ENCODE assay signal across 11 mouse cellular contexts in genomic region chr3:96486828-96487559, GRCm38 (mm10). TPM values are rescaled to one million over a fixed set of nuclear protein-coding genes. Genes with fewer than 3 reads are reported as not detected.
DNase-seq lines count a peak whose midpoint lies in the region; ATAC-seq and TF ChIP-seq lines count a peak whose summit lies in the region.
"Not testable (repeated sequence)": the region's sequence is repeated elsewhere in the genome, so short reads cannot be mapped to it uniquely, and the experiment has no call there.
"Had no signal": no experiment of that assay in that cellular context is flagged by ENCODE, and none has a peak within 500 bp of the region (broad histone marks: within the 10 kb centered on the region; RNA-seq: fewer than 3 reads in every experiment).

No protein-coding gene starts in this region.

- TF ChIP-seq POLR2A in testis, adult 2 months (IDR thresholded peaks at IDR 0.05; ENCODE audit: control insufficient read depth, low read depth, low read length): not testable (repeated sequence)

- peaks cover 14% of the 10 kb centered on the region for H3K4me1 ChIP-seq in heart, embryonic 10.5 days
- not testable (repeated sequence) for H3K4me1 ChIP-seq in hindbrain, postnatal 0 days (ENCODE audit: insufficient read depth, low read length); limb, embryonic 12.5 days (replicated peaks); lung, postnatal 0 days (ENCODE audit: insufficient read depth, low read depth, low read length); testis, adult 2 months (ENCODE audit: control insufficient read depth, insufficient read depth, low read length)

- peak overlapping the region; percentile 70 for H3K27ac ChIP-seq in heart, embryonic 10.5 days
- H3K27ac ChIP-seq in hindbrain, postnatal 0 days; lung, postnatal 0 days (ENCODE audit: low read length): not testable (repeated sequence)
- 0 out of 2 replicates have a peak overlapping the region, but pooled peaks have one; percentile 20 for H3K27ac ChIP-seq in limb, embryonic 12.5 days
- H3K27ac ChIP-seq in testis, adult 2 months (ENCODE audit: control insufficient read depth, insufficient read depth, low read depth, low read length): peak overlapping the region; percentile 53; the same call in 1 of the 2 replicates

- DNase-seq in heart, embryonic 10.5 days (ENCODE audit: low spot score); hindbrain, postnatal 0 days (ENCODE audit: low spot score); lung, postnatal 0 days (ENCODE audit: low spot score): not testable (repeated sequence)
- DNase-seq in naive thymus-derived CD4-positive, alpha-beta T cell, adult 2 months (ENCODE audit: low read depth): peak; percentile 61

- TF ChIP-seq CTCF in hindbrain, postnatal 0 days (IDR thresholded peaks at IDR 0.05; ENCODE audit: low read depth); lung, postnatal 0 days (IDR thresholded peaks at IDR 0.05); testis, adult 2 months (IDR thresholded peaks at IDR 0.05; ENCODE audit: control insufficient read depth, insufficient read depth, insufficient replicate concordance, low read depth, low read length): not testable (repeated sequence)

- TF ChIP-seq EP300 in lung, postnatal 0 days (IDR thresholded peaks at IDR 0.05): not testable (repeated sequence)

- H3K9ac ChIP-seq in hindbrain, postnatal 0 days (replicated peaks; ENCODE audit: low read length); limb, embryonic 12.5 days (replicated peaks); lung, postnatal 0 days (replicated peaks; ENCODE audit: low read depth): not testable (repeated sequence)

- WGBS in heart, embryonic 10.5 days: 13% methylated on average over 8 of the region's 38 CpGs
- WGBS in hindbrain, postnatal 0 days: 14% methylated on average over 5 of the region's 38 CpGs
- WGBS in limb, embryonic 12.5 days: 13% methylated on average over 6 of the region's 38 CpGs
- WGBS in lung, postnatal 0 days: 8% methylated on average over 5 of the region's 38 CpGs

- not testable (repeated sequence) for H3K9me3 ChIP-seq in heart, embryonic 10.5 days; hindbrain, postnatal 0 days (ENCODE audit: low read length); limb, embryonic 12.5 days; lung, postnatal 0 days (ENCODE audit: low read length)

- ATAC-seq in activated CD4-positive, CD25-positive, alpha-beta regulatory T cell, adult 4 months: peak; percentile 43
- ATAC-seq in erythroblast, adult 5-6 weeks (replicated peaks; ENCODE audit: low FRiP score, poor library complexity, severe bottlenecking): peak; percentile 82
- ATAC-seq in hindbrain, postnatal 0 days: peak; percentile 81
- peak; percentile 79 for ATAC-seq in limb, embryonic 12.5 days (ENCODE audit: insufficient number of reproducible peaks, insufficient read depth, low FRiP score, low TSS enrichment, low read depth)
- peak; percentile 77 for ATAC-seq in lung, postnatal 0 days

- H3K4me2 ChIP-seq in hindbrain, postnatal 0 days (ENCODE audit: low read depth, low read length): peak overlapping the region; percentile 62
- H3K4me2 ChIP-seq in limb, embryonic 12.5 days: peak overlapping the region; percentile 58
- H3K4me2 ChIP-seq in lung, postnatal 0 days (replicated peaks; ENCODE audit: low read depth, low read length): peak overlapping the region; percentile 58

- H3K27me3 ChIP-seq in heart, embryonic 10.5 days (ENCODE audit: insufficient read depth, poor library complexity, severe bottlenecking); hindbrain, postnatal 0 days (ENCODE audit: insufficient read depth, low read length); limb, embryonic 12.5 days; lung, postnatal 0 days (replicated peaks; ENCODE audit: insufficient read depth, low read length); testis, adult 2 months (ENCODE audit: control insufficient read depth, insufficient read depth, low read length): not testable (repeated sequence)

- peak overlapping the region; percentile 40 for H3K4me3 ChIP-seq in heart, embryonic 10.5 days
- H3K4me3 ChIP-seq in hindbrain, postnatal 0 days (ENCODE audit: low read length): peak overlapping the region; percentile 31
- H3K4me3 ChIP-seq in limb, embryonic 12.5 days (replicated peaks): peak overlapping the region; percentile 24
- H3K4me3 ChIP-seq in lung, postnatal 0 days (ENCODE audit: low read depth, low read length): peak overlapping the region; percentile 29
- H3K4me3 ChIP-seq in testis, adult 2 months (ENCODE audit: control insufficient read depth, low read depth, low read length): peak overlapping the region; percentile 32

- not testable (repeated sequence) for H3K36me3 ChIP-seq in heart, embryonic 10.5 days; hindbrain, postnatal 0 days (ENCODE audit: insufficient read depth, low read length); limb, embryonic 12.5 days; lung, postnatal 0 days (ENCODE audit: insufficient read depth, low read length); testis, adult 2 months (ENCODE audit: control insufficient read depth, insufficient read depth, low read length)

RNA-seq across cellular contexts. Expression of gene BC107364, which starts 34.9 kb away (rescaled TPM):
- under 1 TPM in 1 of 2 experiments, not detected in 1; 0.32 TPM for polyA plus RNA-seq in activated CD4-positive, CD25-positive, alpha-beta regulatory T cell, adult 4 months (2017; shearing (Covaris generic))
- total RNA-seq in erythroblast, adult 5-6 weeks (2015; ENCODE audit: low replicate concordance): not detected in 2 replicates
- not detected in 2 replicates for total RNA-seq in erythroblast, adult 5-6 weeks (2017; ENCODE audit: low replicate concordance)
- polyA plus RNA-seq in heart, embryonic 10.5 days (2016; fragmentation: Nextera tagmentation; extraction: Ambion mirVana): 0.49 TPM in 1 of 2 replicates, not detected in the other
- total RNA-seq in hindbrain, postnatal 0 days (2014; rRNA removed): not detected in 2 replicates
- polyA plus RNA-seq in hindbrain, postnatal 0 days (2015; fragmentation: Nextera tagmentation; extraction: Ambion mirVana): not detected in 2 replicates
- not detected in 2 replicates for polyA plus RNA-seq in limb, embryonic 12.5 days (2016; fragmentation: Nextera tagmentation; extraction: Ambion mirVana)
- polyA plus RNA-seq in lung, postnatal 0 days (2015; fragmentation: Nextera tagmentation; extraction: Ambion mirVana): 0.12 and 0.19 TPM in 2 replicates
- 4.7 and 5.5 TPM in 2 replicates for polyA plus RNA-seq in testis, adult 2 months (2012; rRNA removed)
- total RNA-seq: adrenal gland, postnatal 4 days; gastrocnemius, adult 18-20 months; layer of hippocampus, postnatal 10 days had no signal

RNA-seq across cellular contexts. Expression of gene Hfe2, which starts 38.0 kb away (rescaled TPM):
- polyA plus RNA-seq in activated CD4-positive, CD25-positive, alpha-beta regulatory T cell, adult 4 months (2017; shearing (Covaris generic)): not detected
- total RNA-seq in erythroblast, adult 5-6 weeks (2015; ENCODE audit: low replicate concordance): not detected in 2 replicates
- 0.17 TPM in 1 of 2 replicates, not detected in the other for total RNA-seq in erythroblast, adult 5-6 weeks (2017; ENCODE audit: low replicate concordance)
- 5.5 and 8.9 TPM in 2 replicates for polyA plus RNA-seq in heart, embryonic 10.5 days (2016; fragmentation: Nextera tagmentation; extraction: Ambion mirVana)
- 0.78 and 1.9 TPM in 2 replicates for total RNA-seq in hindbrain, postnatal 0 days (2014; rRNA removed)
- 2.1 and 2.5 TPM in 2 replicates for polyA plus RNA-seq in hindbrain, postnatal 0 days (2015; fragmentation: Nextera tagmentation; extraction: Ambion mirVana)
- polyA plus RNA-seq in limb, embryonic 12.5 days (2016; fragmentation: Nextera tagmentation; extraction: Ambion mirVana): 7.8 and 8.5 TPM in 2 replicates
- polyA plus RNA-seq in lung, postnatal 0 days (2015; fragmentation: Nextera tagmentation; extraction: Ambion mirVana): 0.27 and 0.35 TPM in 2 replicates
- polyA plus RNA-seq in testis, adult 2 months (2012; rRNA removed): 7.8 and 9.0 TPM in 2 replicates
